Mouse (Mus musculus) CH12.LX (cell line): ENCODE measurements at regions not wholly inside any gene's neighbourhood (a gene's known extent, or its start where the extent isn't known, plus 50 kb on each side); places are given as distances from the start of the nearest gene placed in this dataset.

ENCODE experiments used
- CTCF ChIP-seq, 2 experiments: IDR thresholded peaks in 1 of 2; conservative IDR thresholded peaks in 1 of 2; 2 replicates each; pipeline ENCODE4 v1.5.1; 2011 to 2012; ENCODE audit warnings: low read depth in 2 of 2, low read length in 2 of 2, improper control_type of control experiment in 1 of 2, inconsistent platforms in 1 of 2, mild to moderate bottlenecking in 1 of 2, moderate library complexity in 1 of 2
- ELF1 ChIP-seq: IDR thresholded peaks from 2 replicates; pipeline ENCODE4 v1.6.1; 2014; ENCODE audit warnings: low read depth, mild to moderate bottlenecking, inconsistent platforms, low read length, improper control_type of control experiment
- EP300 ChIP-seq: IDR thresholded peaks from 2 replicates; pipeline ENCODE4 v1.6.1; 2011; ENCODE audit warnings: low read length, improper control_type of control experiment
- MAFK ChIP-seq: IDR thresholded peaks from 2 replicates; pipeline ENCODE4 v1.6.1; 2011; ENCODE audit warnings: low read length, improper control_type of control experiment; ENCODE audit not compliant: insufficient replicate concordance
- MAX ChIP-seq: IDR thresholded peaks from 2 replicates; pipeline ENCODE4 v1.6.1; 2011; ENCODE audit warnings: low read length, improper control_type of control experiment
- PAX5 ChIP-seq: IDR thresholded peaks from 2 replicates; pipeline ENCODE4 v1.6.1; 2012; ENCODE audit warnings: low read length, inconsistent platforms, mixed read lengths
- POLR2A ChIP-seq: IDR thresholded peaks from 2 replicates; pipeline ENCODE4 v1.6.1; 2011; ENCODE audit warnings: low read depth, mild to moderate bottlenecking, improper control_type of control experiment, low read length
- POLR2AphosphoS2 ChIP-seq: IDR thresholded peaks from 2 replicates; pipeline ENCODE4 v1.6.1; 2011; ENCODE audit warnings: low read depth, low read length, improper control_type of control experiment
- RAD21 ChIP-seq: IDR thresholded peaks from 2 replicates; pipeline ENCODE4 v1.6.1; 2011; ENCODE audit warnings: low read depth, mild to moderate bottlenecking, low read length, improper control_type of control experiment, moderate library complexity
- RCOR1 ChIP-seq: conservative IDR thresholded peaks from 2 replicates; pipeline ENCODE4 v1.6.1; 2012; ENCODE audit warnings: low read depth, mild to moderate bottlenecking, inconsistent platforms, low read length, improper control_type of control experiment
- SMC3 ChIP-seq: IDR thresholded peaks from 2 replicates; pipeline ENCODE4 v1.6.1; 2011; ENCODE audit warnings: low read depth, low read length, improper control_type of control experiment
- TCF12 ChIP-seq: IDR thresholded peaks from 2 replicates; pipeline ENCODE4 v1.6.1; 2014; ENCODE audit warnings: low read depth, mild to moderate bottlenecking, inconsistent platforms, low read length, improper control_type of control experiment
- ZC3H11A ChIP-seq: IDR thresholded peaks from 2 replicates; pipeline ENCODE4 v1.6.1; 2012; ENCODE audit warnings: low read depth, mild to moderate bottlenecking, inconsistent platforms, low read length, improper control_type of control experiment
- ZMIZ1 ChIP-seq: IDR thresholded peaks from 2 replicates; pipeline ENCODE4 v1.6.1; 2012; ENCODE audit warnings: low read depth, mild to moderate bottlenecking, inconsistent platforms, low read length, improper control_type of control experiment

DNA sequence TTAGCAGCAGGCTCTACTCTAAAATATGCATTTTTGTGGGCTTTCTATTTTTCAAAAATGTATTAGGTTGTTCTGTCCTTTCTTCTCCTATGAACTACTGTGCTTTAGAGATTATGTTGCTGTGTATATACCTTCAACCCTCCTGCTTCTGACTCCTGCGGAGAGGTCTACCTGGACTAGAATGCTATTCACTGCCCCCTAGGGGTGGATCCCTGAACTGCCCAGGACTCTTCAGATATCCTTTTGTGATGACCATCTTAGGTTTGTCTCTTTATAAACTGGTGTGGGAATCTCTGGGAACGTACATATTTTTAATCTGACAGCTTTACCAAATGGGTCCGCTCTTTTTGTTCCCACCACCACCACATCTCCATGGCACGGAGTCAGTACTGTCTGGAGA is 168.4 kb downstream of the Arrdc4 start:
- no peak for TF ChIP-seq RCOR1
- no peak for TF ChIP-seq ZC3H11A
- no peak for TF ChIP-seq POLR2A
- TF ChIP-seq MAX = no peak
- no peak for TF ChIP-seq TCF12
- TF ChIP-seq ELF1 = no peak
- TF ChIP-seq MAFK = no peak
- TF ChIP-seq EP300 = no peak
- no peak for TF ChIP-seq POLR2AphosphoS2
- no peak for TF ChIP-seq PAX5
- peak; percentile 65 to 70 for TF ChIP-seq CTCF (conservative IDR thresholded peaks at IDR 0.05 in 1 of 2, IDR thresholded peaks at IDR 0.05 in 1 of 2; ENCODE audit: low read depth in 2 of 2, low read length in 2 of 2)
- no peak for TF ChIP-seq ZMIZ1
- no peak for TF ChIP-seq RAD21
- TF ChIP-seq SMC3 = peak; percentile 13; the same call in 1 of the 2 replicates
